Mouse (Mus musculus) CH12.LX (cell line): Measurements from ENCODE around the gene Cd300ld3.

Experiments
- CHD1 ChIP-seq: IDR thresholded peaks from 2 replicates; pipeline ENCODE4 v1.6.1; 2012; ENCODE audit warnings: low read depth, low read length, improper control_type of control experiment, inconsistent platforms
- CTCF ChIP-seq, 2 experiments: IDR thresholded peaks in 1 of 2; conservative IDR thresholded peaks in 1 of 2; 2 replicates each; pipeline ENCODE4 v1.5.1; 2011 to 2012; ENCODE audit warnings: low read depth in 2 of 2, low read length in 2 of 2, improper control_type of control experiment in 1 of 2, inconsistent platforms in 1 of 2, mild to moderate bottlenecking in 1 of 2, moderate library complexity in 1 of 2
- EP300 ChIP-seq: IDR thresholded peaks from 2 replicates; pipeline ENCODE4 v1.6.1; 2011; ENCODE audit warnings: low read length, improper control_type of control experiment
- JUN ChIP-seq: IDR thresholded peaks from 2 replicates; pipeline ENCODE4 v1.6.1; 2011; ENCODE audit warnings: low read depth, mild to moderate bottlenecking, low read length, improper control_type of control experiment, moderate library complexity; ENCODE audit not compliant: insufficient read depth
- MXI1 ChIP-seq: IDR thresholded peaks from 2 replicates; pipeline ENCODE4 v1.6.1; 2011; ENCODE audit warnings: mild to moderate bottlenecking, low read depth, low read length, improper control_type of control experiment
- NRF1 ChIP-seq: IDR thresholded peaks from 2 replicates; pipeline ENCODE4 v1.6.1; 2014; ENCODE audit warnings: low read depth, mild to moderate bottlenecking, inconsistent platforms, low read length, improper control_type of control experiment, moderate library complexity
- POLR2A ChIP-seq: IDR thresholded peaks from 2 replicates; pipeline ENCODE4 v1.6.1; 2011; ENCODE audit warnings: low read depth, mild to moderate bottlenecking, improper control_type of control experiment, low read length
- SIN3A ChIP-seq: IDR thresholded peaks from 2 replicates; pipeline ENCODE4 v1.6.1; 2012; ENCODE audit warnings: low read length, improper control_type of control experiment, inconsistent platforms
- USF1 ChIP-seq: IDR thresholded peaks from 2 replicates; pipeline ENCODE4 v1.6.1; 2014; ENCODE audit warnings: low read depth, mild to moderate bottlenecking, inconsistent platforms, low read length, improper control_type of control experiment

GRCm38 (mm10) chr11:115081373-115081772 is 33.2 kb upstream of the Cd300ld3 start:
- TF ChIP-seq USF1 (no peak), CHD1 (no peak), POLR2A (no peak), SIN3A (no peak), NRF1 (no peak), CTCF (conservative IDR thresholded peaks at IDR 0.05 in 1 of 2, IDR thresholded peaks at IDR 0.05 in 1 of 2; ENCODE audit: low read depth in 2 of 2, low read length in 2 of 2) (no peak), MXI1 (0 out of 2 replicates have a peak, but pooled peaks have one; percentile 23), EP300 (no peak), JUN (no peak)
